Mouse (Mus musculus) myocyte (in vitro differentiated cells): ENCODE measurements around the gene Insig2. TPM values are rescaled to one million over a fixed set of nuclear protein-coding genes. Genes with fewer than 3 reads are reported as not detected.

Source experiments
- H3K27me3 ChIP-seq: one replicate; pipeline ENCODE4 v1.6.1; 2011; ENCODE audit not compliant: control insufficient read depth, insufficient read depth, insufficient read length
- H3K36me3 ChIP-seq: one replicate; pipeline ENCODE4 v1.6.1; 2011; ENCODE audit not compliant: control insufficient read depth, insufficient read depth
- H3K4me2 ChIP-seq: one replicate; pipeline ENCODE4 v1.6.1; 2011; ENCODE audit warnings: low read depth, control low read depth
- H3K4me3 ChIP-seq: one replicate; pipeline ENCODE4 v1.5.1; 2011; ENCODE audit warnings: mild to moderate bottlenecking, control low read depth, moderate library complexity
- H3K79me2 ChIP-seq: one replicate; pipeline ENCODE4 v1.6.1; 2011; ENCODE audit not compliant: control insufficient read depth, insufficient read depth
- H3ac ChIP-seq: one replicate; pipeline ENCODE4 v1.6.1; 2011; ENCODE audit not compliant: control insufficient read depth, insufficient read length
- CEBPB ChIP-seq: IDR thresholded peaks from 2 replicates; pipeline ENCODE4 v1.6.1; 2011; ENCODE audit warnings: mild to moderate bottlenecking, moderate library complexity; ENCODE audit not compliant: poor library complexity, insufficient read depth, severe bottlenecking
- E2F4 ChIP-seq: IDR thresholded peaks from one replicate; pipeline ENCODE4 v1.6.1; 2011; ENCODE audit warnings: mild to moderate bottlenecking, control low read depth, moderate library complexity; ENCODE audit not compliant: insufficient read depth
- MAX ChIP-seq: IDR thresholded peaks from one replicate; pipeline ENCODE4 v1.6.1; 2011; ENCODE audit warnings: low read depth, mild to moderate bottlenecking, control low read depth
- MYOD1 ChIP-seq, 3 experiments: IDR thresholded peaks; one replicate each; pipeline ENCODE4 v1.6.1; 2011; ENCODE audit warnings: control low read depth in 2 of 3, low read depth in 2 of 3, mild to moderate bottlenecking in 2 of 3, moderate library complexity in 1 of 3; ENCODE audit not compliant: insufficient read length in 2 of 3, control insufficient read depth in 1 of 3
- MYOG ChIP-seq, 3 experiments: IDR thresholded peaks; one replicate each; pipeline ENCODE4 v1.6.1; 2011; ENCODE audit warnings: control low read depth in 2 of 3, low read depth in 2 of 3, mild to moderate bottlenecking in 2 of 3; ENCODE audit not compliant: insufficient read length in 2 of 3, control insufficient read depth in 1 of 3, insufficient read depth in 1 of 3
- POLR2A ChIP-seq: IDR thresholded peaks from one replicate; pipeline ENCODE4 v1.6.1; 2011; ENCODE audit warnings: low read depth, mild to moderate bottlenecking, control low read depth, moderate library complexity; ENCODE audit not compliant: insufficient read length
- POLR2AphosphoS2 ChIP-seq: IDR thresholded peaks from one replicate; pipeline ENCODE4 v1.6.1; 2011; ENCODE audit warnings: low read depth, control low read depth; ENCODE audit not compliant: insufficient read length
- REST ChIP-seq: IDR thresholded peaks from one replicate; pipeline ENCODE4 v1.6.1; 2011; ENCODE audit warnings: mild to moderate bottlenecking, control low read depth, moderate library complexity; ENCODE audit not compliant: insufficient read depth, insufficient read length
- SRF ChIP-seq: IDR thresholded peaks from one replicate; pipeline ENCODE4 v1.6.1; 2011; ENCODE audit warnings: low read depth; ENCODE audit not compliant: control insufficient read depth, insufficient read length
- TCF12 ChIP-seq: IDR thresholded peaks from one replicate; pipeline ENCODE4 v1.6.1; 2011; ENCODE audit warnings: mild to moderate bottlenecking, control low read depth; ENCODE audit not compliant: poor library complexity, insufficient read depth, severe bottlenecking
- TCF3 ChIP-seq: IDR thresholded peaks from one replicate; pipeline ENCODE4 v1.6.1; 2011; ENCODE audit warnings: low read depth, control low read depth; ENCODE audit not compliant: insufficient read length
- USF1 ChIP-seq: IDR thresholded peaks from one replicate; pipeline ENCODE4 v1.6.1; 2011; ENCODE audit warnings: low read depth, mild to moderate bottlenecking, control low read depth, moderate library complexity
- polyA plus RNA-seq: library from polyadenylated mRNA; unstranded; fragments of >200 nt; fragmentation: generic; extraction: Trizol; gene quantifications from one replicate; pipeline ENCODE4 v1.2.1, GENCODE M21; 2012; ENCODE audit warnings: missing spikeins

Insig2 gene
- polyA plus RNA-seq, 1 experiment, result 46.1 TPM

- peak overlapping the region; percentile 43 for H3ac ChIP-seq
- peak; percentile 69 for TF ChIP-seq POLR2A
- TF ChIP-seq E2F4, result no peak
- TF ChIP-seq TCF12, result no peak
- no peak for TF ChIP-seq CEBPB
- TF ChIP-seq REST, result no peak
- TF ChIP-seq MYOG (IDR thresholded peaks at IDR 0.05; ENCODE audit: control insufficient read depth in 1 of 3, insufficient read depth in 1 of 3, insufficient read length in 2 of 3, low read depth in 2 of 3), result peak in 2 of 3 experiments; percentile 22 to 56
- TF ChIP-seq POLR2AphosphoS2, result peak; percentile 65
- TF ChIP-seq MYOD1 (IDR thresholded peaks at IDR 0.05; ENCODE audit: control insufficient read depth in 1 of 3, insufficient read length in 2 of 3, low read depth in 2 of 3), result peak in 1 of 3 experiments; percentile 60
- no peak for TF ChIP-seq SRF
- no peak for TF ChIP-seq USF1
- H3K4me2 ChIP-seq, result peak overlapping the region; percentile 94
- H3K36me3 ChIP-seq, result no peaks in the 10 kb centered on the region
- peak overlapping the region; percentile 98 for H3K4me3 ChIP-seq
- H3K27me3 ChIP-seq, result no peaks in the 10 kb centered on the region
- H3K79me2 ChIP-seq, result peaks cover 46% of the 10 kb centered on the region
Measured at GRCm38 (mm10) chr1:121327344-121328192, 4.8 kb downstream of the Insig2 start.

- Histone ChIP-seq H3K27me3 (no peaks in the 10 kb centered on the region), H3K36me3 (no peaks in the 10 kb centered on the region), H3ac (peak overlapping the region; percentile 43), H3K4me3 (peak overlapping the region; percentile 98), H3K79me2 (peaks cover 54% of the 10 kb centered on the region), H3K4me2 (peak overlapping the region; percentile 80)
- TF ChIP-seq CEBPB, result no peak
- peak; percentile 60 for TF ChIP-seq SRF
Measured at GRCm38 (mm10) chr1:121326591-121327343, 5.6 kb downstream of the Insig2 start.

GRCm38 (mm10) chr1:121323501-121323900 is 8.9 kb downstream of the Insig2 start:
- H3K36me3 ChIP-seq, result no peaks in the 10 kb centered on the region
- no peak for TF ChIP-seq TCF12
- no peak for TF ChIP-seq MYOD1 (IDR thresholded peaks at IDR 0.05; ENCODE audit: control insufficient read depth in 1 of 3, insufficient read length in 2 of 3, low read depth in 2 of 3)
- TF ChIP-seq USF1, result no peak
- TF ChIP-seq REST, result no peak
- no peak for TF ChIP-seq E2F4
- TF ChIP-seq MYOG (IDR thresholded peaks at IDR 0.05; ENCODE audit: control insufficient read depth in 1 of 3, insufficient read depth in 1 of 3, insufficient read length in 2 of 3, low read depth in 2 of 3), result no peak
- TF ChIP-seq POLR2A, result no peak
- no peak for TF ChIP-seq TCF3
- TF ChIP-seq SRF, result no peak
- TF ChIP-seq CEBPB, result no peak
- no peak for TF ChIP-seq MAX
- TF ChIP-seq POLR2AphosphoS2, result no peak

GRCm38 (mm10) chr1:121314766-121315428 is 17.5 kb downstream of the Insig2 start:
- Histone ChIP-seq H3K4me2 (no peak overlapping the region), H3K36me3 (peaks cover 34% of the 10 kb centered on the region), H3K4me3 (no peak overlapping the region), H3K27me3 (no peaks in the 10 kb centered on the region), H3K79me2 (no peaks in the 10 kb centered on the region), H3ac (no peak overlapping the region)
- TF ChIP-seq CEBPB (no peak), E2F4 (no peak), TCF3 (no peak), MYOG (IDR thresholded peaks at IDR 0.05; ENCODE audit: control insufficient read depth in 1 of 3, insufficient read depth in 1 of 3, insufficient read length in 2 of 3, low read depth in 2 of 3) (no peak), MYOD1 (IDR thresholded peaks at IDR 0.05; ENCODE audit: control insufficient read depth in 1 of 3, insufficient read length in 2 of 3, low read depth in 2 of 3) (no peak), POLR2AphosphoS2 (no peak), SRF (no peak), MAX (no peak), USF1 (no peak), REST (no peak), POLR2A (no peak), TCF12 (no peak)

More at GRCm38 (mm10) chr1:121323501-121323900, 8.9 kb downstream of the Insig2 start:
- H3K27me3 ChIP-seq, result no peaks in the 10 kb centered on the region
- H3K79me2 ChIP-seq, result peaks cover 54% of the 10 kb centered on the region
- H3K4me3 ChIP-seq, result no peak overlapping the region
- no peak overlapping the region for H3ac ChIP-seq
- no peak overlapping the region for H3K4me2 ChIP-seq
